Mouse (Mus musculus) 3T3-L1 (cell line): ENCODE data around the gene Rarb.

ENCODE experiments used
- DNase-seq: peaks from one replicate; pipeline ENCODE4 v3.0.0-alpha.2; 2015; ENCODE audit warnings: low read depth, low spot score

The Rarb gene

DNA sequence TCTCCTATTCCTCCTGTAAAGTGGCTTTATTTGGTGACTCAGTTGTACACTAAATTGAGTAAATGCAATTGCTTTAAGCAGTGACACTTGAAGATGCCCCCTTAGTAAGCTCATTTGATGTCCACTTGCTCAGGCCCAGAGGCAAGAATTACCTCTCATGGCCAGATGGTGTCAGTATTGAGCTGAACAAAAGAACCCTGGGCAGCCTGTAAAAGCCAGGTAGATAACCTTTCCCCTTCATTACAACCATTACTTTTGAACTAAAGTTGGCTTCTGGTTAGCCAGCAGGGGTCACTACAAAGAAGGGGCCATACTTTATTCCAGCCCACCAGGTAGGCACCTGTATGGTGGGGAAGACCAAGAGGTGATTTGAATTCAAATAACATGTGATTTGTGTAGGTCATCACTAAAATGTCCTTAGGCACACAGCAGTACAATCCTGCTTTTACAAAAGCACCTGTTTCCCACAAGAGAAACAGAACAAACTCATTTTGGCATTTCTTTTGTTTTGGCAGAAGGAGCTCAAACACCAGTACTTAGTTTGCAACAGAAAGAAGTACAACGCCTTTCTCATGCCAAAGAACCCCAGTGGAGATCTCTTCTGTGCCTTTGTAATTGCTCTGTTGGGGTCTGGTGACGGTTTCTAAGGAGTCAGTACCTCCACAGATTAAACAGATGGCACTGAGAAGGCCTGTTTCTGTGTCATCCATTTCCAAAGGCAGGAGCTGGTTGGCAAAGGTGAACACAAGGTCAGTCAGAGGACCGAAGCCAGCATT is 384.4 kb downstream of the Rarb start:
- peak; percentile 77 for DNase-seq

DNA sequence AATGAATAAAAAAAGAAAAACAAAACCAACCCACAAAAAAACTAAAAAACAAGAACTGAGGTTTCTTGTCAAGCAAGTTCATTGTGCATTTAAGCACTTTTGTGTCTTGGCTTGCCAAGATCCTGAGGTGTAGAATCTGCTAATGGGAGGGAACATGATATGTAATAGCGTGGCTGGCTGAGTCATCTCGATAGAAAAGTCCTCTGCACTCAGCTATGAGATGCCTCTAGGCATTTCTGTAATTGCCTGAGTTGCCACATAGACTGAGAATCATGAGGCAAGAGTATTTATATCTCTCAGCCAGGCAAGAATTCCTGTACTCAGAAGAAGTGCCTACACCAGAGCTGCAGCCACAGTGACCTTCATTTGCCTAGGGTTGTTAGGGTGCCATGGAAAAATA is 385.8 kb downstream of the Rarb start:
- peak; percentile 96 for DNase-seq

DNA sequence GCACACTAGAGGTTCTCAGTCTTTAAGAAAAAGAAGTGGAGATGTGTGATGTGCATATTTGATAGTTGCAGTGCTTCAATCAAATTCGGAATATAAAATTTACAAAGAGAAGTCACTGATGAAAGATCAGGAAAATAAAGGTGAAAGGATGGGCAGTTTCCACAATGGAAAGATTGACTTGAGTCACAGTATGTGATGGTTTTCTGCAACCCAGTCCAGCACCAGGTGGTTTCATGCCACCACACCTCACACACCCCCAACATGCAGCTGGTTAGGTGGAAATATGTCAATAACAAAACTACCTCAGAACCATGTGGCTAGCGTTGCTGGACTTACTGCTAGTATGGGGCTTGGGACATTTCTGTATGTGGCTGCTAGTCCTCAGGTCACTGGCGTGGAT is 386.4 kb downstream of the Rarb start:
- peak; percentile 16 for DNase-seq

DNA sequence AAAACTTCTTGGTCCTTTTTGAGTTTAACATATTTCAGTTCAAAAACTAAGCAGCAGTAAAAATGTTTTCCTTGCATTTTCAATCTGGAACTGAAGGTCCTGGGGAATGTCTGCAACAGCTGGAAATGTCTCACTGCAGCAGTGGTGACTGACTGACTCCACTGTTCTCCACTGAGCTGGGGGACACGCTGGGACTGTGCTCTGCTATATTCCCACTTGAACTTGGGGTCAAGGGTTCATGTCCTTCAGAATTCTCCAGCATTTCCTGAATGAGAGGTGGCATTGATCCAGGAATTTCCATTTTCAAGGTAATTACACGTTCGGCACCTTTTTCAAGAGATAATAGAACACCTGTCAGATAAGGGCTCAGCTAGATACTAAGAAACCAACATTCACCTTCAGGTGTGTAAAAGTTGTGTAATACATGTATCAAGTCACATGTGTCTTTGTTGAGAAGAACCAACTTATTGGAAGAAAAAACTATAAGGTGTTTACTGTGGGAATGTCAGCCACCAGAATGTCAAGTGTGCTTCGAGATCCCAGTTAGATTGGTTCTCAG is 386.9 kb downstream of the Rarb start:
- no peak for DNase-seq

DNA sequence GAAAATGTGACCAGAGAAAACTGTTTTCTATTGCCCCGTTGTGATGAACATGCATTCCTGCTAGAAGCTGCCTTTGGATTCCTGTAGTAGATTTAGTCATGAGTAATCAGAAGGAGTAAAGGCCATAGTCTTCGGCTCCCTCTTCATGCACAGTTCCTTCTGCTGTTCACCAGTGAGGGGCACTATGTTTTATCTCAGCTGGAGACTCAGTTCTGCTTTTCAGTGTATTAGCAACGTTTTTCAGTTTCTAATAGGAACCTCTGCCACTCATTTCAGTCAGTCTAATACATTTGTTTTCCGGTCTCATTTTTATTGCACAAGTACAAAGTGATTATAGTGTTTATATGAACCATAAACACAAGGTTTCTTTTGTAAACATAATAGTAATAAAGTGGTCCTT is 391.4 kb downstream of the Rarb start:
- DNase-seq, result no peak

DNA sequence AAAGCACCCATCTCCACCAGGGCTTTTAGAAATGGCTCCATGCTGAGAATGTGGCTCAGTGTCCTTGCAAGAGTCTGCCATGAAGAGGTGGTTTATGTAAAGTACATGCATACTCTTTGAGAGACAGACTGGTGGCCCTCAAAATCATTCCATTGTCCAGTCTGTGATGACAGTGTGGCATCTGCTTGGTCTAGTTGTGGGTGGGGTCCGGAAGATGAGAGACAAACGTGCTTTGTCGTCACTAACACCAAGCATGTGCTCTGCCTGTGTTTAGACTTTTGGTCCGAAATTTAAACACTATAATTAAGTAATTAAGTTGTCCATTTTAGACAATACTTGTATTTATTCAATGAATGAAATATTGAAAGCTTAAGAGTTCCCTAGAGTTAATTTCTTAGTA is 404.8 kb downstream of the Rarb start:
- no peak for DNase-seq

DNA sequence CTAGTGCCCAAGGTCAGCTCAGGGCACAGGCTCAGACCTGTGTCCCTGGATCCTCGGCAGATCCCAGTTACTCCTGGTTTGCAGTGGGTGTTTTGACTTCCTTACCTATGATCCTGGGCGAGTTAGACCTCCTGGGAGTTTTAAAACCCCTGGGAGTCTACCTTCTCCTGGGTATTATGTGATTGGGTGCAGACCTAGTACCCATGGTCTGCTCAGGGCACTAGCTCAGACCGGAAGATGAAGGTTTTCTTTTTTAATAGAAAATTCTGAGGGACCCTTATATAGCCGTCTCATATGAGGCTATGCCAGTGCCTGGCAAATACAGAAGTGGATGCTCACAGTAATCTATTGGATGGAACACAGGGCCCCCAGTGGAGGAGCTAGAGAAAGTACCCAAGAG is 413.8 kb downstream of the Rarb start:
- no peak for DNase-seq

DNA sequence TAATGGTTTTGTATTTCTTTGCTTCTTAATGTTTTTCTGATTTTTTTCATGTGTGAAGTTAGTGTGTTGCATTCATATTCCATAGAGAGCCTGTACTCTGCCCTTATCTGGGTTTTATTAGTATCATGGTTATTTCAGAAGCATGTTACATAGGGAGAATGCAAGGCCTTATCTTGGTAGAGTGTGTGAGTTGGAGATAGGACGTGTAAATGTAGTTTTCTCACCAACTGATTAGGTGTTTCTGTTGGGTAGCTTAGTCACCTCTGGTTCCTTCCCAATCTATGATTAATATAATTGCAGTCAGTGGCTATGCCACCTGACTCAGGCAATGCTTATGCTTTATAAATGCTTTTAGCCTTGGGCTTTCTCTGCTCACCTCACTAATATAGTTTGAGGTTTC is 434.2 kb downstream of the Rarb start:
- DNase-seq, result no peak
